Mouse (Mus musculus) adrenal gland, postnatal 25 days (tissue): ENCODE measurements around the gene Ica1. TPM values are rescaled to one million over a fixed set of nuclear protein-coding genes. Genes with fewer than 3 reads are reported as not detected.
A peak's percentile ranks its signal among the peaks of the same experiment; 100 is the strongest.

Experiments used
- DNase-seq: peaks from one replicate; pipeline ENCODE4 v3.0.0; 2021; ENCODE audit warnings: mixed read lengths
- total RNA-seq: library from RNA; stranded (reverse); gene quantifications from 2 replicates; pipeline ENCODE4 v1.2.3, GENCODE M21; 2021

The Ica1 gene
- total RNA-seq, 1 experiment from 2014 or later, result 45.0 TPM

DNA sequence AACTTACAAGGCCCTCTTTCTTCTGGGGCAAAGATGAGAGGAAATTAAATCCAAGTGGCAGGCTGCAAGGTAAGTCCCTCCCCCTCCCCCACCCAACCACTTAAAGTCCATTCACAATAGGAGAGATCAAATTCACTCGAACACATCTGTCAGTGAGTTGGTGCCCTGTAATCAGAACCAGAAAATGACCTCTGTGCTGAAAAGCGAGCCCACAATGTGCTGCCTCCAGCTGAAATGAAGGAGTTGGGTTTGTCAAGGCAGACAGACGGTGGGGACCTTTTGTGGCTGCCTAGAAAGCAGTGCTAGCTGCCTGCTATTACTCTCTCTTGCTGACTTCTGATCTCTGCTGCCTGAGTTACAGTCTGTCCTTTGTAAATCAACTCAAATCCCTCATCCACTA is 35.8 kb downstream of the Ica1 start:
- no peak for DNase-seq

DNA sequence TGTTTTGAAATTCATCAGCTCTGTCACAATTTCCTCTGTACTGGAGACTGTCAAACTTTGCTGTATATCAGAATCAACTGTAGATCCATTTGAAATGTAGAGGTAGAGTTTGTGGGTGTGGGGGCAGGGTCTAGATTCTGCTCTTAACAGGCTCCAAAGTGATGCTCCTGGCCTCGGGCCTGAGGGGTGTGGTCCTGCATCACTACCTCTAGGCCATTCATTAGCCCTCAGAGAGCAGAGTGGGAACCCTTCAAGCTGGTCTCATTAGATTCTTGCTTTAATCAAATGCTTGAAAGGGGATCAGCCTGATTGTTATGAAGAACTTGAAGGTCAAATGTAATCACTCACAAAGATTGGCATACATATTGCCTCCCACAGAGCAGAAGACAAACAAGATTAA is 36.6 kb downstream of the Ica1 start:
- no peak for DNase-seq

DNA sequence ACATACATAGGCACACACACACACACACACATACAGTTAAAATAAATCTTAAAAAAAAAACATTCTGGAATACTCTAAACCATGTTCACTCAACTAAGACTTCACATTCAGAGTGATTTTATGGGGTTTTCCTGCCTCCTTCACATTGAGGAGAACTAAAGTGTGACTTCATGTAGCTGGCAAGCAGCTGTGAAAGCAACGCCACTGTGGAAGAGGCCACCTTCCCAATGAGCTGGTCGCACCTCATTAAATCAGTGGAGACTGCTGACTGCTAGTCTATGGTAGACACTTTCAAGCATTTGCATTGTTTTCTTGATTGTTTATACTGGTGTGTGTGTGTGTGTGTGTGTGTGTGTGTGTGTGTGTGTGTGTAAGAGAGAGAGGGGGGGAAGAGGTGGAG is 38.2 kb downstream of the Ica1 start:
- no peak for DNase-seq

DNA sequence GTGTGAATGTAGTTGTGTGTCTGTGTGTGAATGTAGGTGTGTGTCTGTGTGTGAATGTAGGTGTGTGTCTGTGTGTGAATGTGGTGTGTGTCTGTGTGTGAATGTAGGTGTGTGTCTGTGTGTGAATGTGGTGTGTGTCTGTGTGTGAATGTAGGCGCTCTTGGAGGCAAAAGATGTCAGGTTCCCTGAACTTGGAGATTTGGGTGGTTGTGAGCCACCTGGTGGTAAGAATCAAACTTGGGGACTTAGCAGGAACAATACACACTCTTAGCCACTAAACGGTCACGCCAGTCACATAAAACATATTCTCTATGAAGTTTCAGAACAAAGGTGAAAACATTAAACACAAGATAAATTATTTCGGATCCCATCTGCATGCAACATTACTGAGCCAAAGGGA is 39.9 kb downstream of the Ica1 start:
- no peak for DNase-seq

DNA sequence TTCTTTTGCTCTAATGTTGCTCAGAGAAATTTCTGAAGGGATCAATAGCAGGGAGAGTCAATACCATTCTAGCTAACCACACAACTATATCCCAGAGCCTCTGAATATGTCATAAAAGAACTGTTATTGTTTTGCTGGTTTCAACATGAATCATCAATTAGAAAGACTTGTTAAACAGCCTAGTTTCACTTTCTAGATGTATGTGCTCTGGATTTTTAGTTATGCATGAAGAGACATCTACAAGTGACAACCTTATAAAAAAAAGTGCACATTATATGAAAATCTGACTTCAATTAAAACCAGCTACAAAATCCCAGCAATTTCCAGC is 41.8 kb downstream of the Ica1 start:
- DNase-seq, result no peak

DNA sequence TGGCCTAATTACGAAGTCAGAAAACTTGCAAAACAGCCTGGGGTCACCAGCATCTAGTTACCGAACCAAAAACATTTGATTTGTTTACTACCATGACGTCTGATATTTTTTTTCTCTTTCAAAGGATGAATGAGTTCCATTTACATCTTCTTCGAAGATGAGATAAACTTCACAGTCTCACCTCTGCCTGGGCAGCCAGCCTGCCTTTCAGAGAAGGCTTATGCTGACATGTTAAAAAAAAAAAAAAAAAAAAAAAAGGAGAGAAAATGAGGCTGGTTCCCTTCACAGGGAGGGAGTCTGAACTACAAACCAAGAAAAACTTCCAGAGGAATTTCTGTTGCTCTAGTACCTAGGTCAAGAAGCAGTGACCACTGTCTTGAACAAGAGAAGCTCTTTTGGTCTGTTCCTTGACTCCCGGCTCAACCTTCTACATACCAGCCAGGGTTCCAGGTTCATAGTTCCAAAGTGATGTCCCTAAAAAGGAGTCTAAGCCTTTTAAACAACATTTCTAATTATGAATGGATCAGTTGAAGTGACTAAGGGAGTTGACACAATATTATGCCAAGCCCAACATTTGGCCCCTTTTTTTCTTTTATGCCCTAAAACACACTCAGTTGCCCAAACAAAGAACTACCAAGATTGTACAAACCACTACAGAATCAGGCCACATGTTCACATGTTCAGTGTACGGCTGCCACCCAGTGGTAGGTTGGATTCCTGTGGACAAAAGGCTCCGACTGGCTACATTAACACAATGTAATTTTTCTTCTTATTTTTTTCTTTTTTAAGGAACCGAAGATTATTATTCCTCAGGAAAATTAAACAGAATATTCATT is 42.4 kb downstream of the Ica1 start:
- DNase-seq, result peak; percentile 78

DNA sequence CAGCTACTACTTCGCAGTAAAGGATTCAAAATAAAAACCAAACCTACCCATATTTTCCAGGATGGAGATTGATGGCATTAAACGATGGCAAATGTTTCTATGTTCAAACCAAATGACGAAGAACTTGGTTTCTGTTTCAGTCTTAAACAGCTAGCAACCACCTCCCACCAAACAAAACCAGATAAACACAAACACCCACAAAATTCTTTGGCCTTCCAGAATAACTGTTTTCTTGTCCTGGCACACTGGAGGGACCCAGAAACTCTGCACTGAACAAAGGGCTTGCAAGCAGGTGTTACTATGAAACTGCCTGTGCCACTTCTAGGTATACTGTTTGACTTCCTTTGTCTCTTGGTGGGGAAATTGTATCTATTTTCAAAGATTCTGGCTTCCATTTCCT is 43.2 kb downstream of the Ica1 start:
- DNase-seq, result no peak

DNA sequence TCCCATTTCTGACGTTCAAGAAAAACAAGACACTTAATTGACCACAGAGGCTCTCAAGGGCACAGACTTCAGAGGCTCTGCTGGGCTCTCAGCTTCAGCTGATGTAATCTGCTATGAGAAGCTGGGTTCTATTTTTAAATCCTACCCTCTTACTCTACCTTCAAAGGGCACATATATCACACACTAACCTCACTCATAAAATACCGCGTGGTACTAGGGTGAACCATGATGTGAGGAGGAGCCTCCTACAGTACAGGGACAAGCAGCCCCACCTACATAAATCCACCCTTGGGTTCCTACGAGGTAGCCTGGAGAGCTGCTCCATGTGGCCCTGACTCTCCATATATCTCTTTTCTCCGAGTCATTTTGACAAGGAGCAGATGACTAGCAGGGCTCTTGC is 45.8 kb downstream of the Ica1 start:
- no peak for DNase-seq

DNA sequence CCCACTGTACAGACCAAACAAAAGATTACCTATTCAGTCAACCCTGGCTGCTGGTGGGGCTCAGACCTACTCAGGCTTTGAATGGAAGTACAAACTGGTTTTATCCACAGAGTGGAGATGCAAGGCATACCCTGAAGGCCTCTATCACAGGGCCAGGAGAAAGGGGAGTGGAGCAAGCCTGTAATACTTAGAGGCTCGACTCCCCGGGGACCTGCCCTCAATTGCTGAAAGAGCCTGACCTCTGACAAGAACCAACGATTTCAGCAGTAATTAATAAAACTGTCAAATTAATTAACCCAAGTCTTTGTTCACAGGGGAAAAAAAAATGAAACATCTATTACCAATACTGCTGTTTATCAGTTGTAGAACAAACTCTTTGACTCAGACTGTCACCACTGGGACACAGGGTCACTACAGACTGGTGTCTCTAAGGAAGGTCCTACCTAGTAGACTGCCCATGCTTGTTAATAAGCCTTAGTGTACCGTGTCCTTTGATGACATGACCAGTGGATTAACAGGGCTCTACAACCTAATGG is 46.6 kb downstream of the Ica1 start:
- peak; percentile 35 for DNase-seq

DNA sequence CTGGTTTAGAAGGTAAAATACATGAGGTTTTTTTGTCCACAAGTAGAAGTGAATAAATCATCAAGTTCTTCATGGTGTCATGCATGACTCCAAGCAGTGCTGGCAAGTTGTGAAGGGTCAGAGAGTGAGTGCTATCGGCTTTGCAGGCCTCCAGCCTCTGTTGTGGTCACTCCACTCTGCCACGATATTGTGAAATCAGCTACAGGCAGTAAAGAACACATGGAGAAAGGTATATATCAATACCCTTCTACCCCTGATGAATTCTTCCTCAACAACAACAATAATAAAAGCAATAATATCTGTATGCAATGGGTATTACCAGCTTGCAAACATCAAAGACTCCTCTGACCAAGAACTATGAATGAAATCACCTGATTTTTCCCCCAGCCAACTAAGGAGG is 47.9 kb downstream of the Ica1 start:
- no peak for DNase-seq

DNA sequence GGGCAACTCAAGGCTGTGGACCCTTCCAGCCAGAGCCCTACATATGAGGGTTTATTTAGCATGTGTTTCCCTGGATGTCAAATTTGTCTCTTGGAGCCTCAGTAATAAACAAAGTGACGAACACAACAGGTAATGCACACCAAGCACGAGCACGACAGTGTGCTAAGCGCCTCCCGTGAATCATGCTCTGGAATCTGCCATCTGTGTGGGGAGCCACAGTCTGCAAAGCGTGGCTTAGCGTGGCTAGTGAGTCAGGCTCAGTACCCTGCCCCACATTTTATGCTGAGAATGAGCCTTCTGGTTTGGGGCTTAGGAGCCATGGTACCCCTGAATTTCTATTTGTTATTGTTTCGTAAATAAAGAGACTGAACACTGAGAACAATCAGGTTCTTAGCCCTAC is 50.5 kb downstream of the Ica1 start:
- DNase-seq, result no peak

DNA sequence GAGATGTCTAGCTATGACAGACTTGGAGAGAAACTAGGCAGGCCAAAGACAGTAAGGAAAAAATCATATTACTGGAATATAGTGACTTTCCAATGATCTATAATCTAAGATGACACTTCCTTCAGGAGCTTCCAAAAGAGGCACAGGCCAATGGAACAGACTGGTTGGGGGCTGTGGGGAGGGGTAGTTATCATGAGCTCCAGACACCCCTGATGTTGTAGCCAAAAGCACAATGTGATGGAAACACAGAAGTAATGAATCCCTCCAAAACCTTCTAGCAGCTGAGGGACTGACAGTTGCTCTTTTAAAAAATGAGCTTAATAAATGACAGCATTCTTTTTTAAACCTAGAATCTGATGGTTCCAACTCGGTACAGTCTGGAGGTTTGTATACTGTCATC is 52.7 kb downstream of the Ica1 start:
- DNase-seq, result no peak

DNA sequence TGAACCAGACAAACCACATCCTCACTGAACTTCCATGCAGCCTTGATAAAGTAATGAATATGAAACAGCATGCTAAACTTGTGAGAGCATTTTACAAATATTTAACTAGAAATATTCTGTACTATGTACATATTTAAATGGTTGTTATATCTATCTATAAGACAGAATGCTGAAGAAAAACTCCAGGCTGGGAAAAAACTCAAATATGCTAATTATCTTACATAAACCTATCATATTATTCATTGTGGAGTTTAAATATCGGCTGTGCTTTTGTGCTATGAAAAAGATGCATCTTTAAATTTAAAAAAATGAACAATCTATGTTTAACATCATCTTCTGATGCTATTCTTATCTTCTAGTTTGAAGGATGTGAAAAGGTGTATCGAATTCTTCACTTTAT is 58.6 kb downstream of the Ica1 start:
- no peak for DNase-seq

DNA sequence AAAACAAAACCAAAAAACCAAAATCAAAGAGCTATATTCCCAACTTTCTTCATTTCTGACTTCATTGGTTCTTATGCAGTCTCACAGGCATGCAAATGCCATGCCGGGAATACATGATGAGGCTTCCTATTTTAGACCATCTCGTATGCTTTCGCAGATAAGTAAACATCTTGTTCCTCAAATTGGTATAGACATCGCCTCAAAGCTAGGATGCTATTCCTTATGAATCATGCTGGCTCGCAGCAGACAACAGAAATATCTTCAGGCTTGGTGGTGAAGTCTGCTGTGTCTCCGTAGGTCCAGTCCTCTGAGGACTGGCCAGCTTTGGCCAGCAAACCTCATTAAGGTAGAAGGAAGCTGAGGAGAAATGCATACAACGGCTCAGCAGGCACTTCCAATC is 60.3 kb downstream of the Ica1 start:
- no peak for DNase-seq

DNA sequence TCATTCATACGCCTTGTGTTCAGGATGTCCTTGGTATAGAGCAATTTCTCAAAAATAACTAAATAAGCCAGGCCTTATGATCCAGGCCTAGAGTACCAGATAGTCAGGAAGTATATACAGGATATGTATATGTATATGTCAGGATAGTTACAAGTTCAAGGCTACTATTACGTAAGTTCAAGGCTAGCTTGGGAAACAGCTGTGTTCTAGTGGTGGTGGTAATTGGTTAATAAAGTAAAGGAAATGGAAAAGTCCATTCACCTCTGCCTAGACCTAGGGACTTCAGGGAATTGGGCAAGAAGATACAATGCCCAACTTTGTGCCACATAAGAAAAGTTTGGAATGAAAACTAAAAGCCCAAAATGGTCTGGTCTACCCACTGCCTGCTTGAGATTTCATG is 61.7 kb downstream of the Ica1 start:
- no peak for DNase-seq

DNA sequence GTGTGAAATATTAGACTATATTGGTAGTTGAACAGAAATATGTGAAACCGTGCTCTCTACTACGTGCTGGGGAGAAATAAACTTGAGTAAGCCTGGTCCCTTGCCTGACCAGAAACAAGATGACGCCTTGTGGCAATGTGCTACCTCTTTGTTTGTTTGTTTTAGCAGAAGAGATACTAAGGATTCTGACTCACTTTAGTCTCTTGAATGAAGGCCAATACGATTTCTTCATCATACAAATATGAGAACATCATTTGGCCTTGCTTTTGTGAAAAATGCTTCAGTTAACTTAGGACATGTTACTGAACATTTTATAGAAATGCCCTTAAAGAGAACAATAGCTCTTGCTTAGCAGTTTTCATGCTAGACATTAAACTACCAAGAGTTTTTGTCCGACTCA is 67.0 kb downstream of the Ica1 start:
- no peak for DNase-seq

DNA sequence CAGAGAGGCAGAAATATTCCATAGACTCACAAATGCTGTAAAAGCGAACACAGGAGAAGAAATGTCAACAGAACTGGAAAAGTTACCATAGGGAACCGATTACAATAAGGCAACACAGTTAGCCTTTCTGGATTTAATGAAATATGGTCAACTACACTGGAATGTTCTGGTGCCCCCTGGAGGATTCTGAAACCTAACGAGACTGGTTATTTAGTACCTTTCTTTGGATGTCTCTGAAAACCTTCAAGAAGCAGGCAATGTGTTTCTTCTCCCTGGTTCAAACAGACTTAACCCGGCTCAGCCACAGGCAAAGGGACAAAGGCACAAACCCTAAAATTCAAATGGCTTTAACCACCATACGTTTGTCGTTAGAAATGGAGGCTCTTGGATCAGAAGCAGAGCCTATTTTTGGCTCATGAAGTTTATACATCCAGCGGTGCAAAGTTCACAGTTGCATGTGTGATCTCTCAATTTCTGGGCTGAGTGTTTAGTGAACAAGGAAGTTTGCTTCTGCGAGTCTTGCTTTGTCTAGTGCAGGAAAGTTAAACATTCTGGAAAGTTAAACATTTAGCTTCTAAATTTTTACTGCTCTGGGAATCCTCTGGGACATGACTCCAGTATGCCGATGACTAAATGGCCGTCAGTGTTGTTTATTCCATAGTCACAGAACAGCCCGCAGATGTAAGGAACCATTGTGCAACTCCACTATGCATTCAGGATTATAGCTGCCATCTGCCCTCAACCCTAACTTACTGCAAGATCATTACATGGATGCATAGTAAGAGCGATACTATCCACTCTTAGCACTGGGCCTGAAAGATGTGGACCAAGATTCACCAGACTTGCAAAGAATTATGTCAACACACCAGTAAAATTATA is 83.4 kb downstream of the Ica1 start:
- DNase-seq, result no peak

DNA sequence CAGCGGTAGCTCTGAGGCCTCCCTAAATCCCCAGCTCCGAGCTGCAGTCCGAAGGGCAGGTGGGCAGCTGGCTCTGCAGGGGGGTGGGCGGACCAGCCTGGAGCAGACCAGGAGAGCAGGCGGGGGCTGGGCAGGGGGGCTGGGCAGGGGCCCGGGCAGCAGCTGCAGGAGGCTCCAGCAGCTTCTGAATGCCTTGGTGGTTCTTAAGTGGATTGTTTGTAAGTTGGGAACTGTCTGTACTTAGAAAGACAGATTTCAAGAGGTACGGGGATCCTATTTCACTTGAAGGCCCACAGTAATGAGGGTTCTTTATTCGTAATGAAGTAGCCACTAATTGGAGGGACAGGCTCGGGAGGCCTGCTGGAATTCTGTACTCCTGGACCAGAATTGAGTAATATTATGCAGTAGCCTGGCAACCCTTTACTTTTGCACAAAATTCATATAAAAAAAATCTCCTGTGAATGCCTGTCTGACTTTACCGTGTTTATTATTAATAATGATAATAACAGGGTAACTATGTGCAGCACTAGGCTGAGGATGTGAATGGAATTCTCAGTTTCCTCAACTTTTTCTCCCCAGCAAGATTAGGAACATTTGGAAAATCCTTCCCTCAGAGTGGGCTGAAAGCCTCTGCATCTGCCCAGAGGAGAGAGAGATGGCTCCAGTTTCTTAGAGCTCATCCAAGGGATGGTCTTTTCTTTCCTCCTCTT is 84.2 kb downstream of the Ica1 start:
- DNase-seq, result no peak

DNA sequence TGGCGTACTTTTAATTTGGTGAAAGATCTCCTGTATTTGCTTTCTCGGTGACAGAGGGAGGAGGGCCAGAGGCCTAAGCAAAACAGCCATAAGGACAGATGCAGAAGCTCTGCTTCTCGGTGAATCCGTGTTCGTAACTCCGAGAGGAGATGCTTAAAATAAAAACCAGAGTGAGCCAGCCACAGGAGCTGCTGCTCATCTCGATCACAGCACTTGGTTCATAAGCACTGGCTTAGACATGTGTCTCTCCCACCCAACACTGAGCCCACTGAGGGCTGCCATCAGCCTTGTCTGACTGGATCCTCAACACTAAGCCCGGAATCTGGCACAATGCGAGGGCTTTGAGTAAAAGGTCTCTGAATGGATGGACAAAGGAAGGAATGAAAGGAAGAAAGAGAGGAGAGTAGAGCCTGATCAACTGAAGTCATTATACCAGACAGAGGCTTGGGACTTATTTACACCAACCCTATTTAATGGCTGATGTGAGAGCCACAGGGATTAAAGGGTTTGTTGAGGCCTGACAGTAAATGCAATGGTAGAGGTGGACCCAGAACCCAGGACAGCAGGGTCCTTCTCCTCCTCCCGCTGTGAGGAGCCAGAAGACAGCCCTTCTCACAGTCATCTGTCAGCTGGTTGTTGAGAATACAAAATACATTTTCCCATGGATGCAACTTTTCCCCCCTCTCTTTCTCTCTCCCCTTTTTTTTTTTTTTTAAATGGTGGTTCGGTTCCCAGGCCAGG is 85.0 kb downstream of the Ica1 start:
- DNase-seq, result no peak

DNA sequence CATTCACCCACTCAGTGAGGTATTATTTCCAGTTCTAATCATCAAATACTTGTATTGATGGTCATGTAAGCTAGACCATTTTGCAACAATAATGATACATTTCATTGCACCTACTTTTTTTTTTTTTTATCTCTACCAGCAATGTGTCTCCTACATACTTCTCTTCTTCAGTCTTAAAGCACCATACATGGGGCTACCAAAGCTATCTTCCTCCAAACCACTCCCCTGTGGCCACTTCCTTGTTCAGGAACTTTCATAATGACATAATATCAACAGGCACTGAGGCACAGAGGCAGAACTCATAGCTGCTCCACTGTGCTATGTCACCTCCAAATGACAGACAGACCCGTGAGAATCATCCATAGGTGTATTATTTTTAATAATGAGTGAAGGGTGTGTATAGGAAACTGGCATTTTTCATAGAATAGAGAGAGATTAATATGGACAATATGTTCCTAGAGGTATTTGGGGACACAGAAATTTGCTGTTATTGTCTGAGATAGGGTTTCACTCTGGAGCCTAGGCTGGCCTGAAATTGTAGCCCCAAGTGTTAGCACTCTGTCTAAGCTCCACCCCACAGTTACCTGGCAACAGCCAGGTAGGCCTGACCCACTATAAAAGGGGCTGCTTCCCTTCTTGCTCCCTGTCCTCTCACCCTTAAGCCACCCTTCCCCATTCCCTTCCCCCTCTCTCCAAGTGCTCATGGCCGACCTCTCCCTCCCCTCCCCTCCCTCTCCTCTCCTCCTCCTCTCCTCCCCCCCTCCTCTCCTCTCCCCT is 86.9 kb downstream of the Ica1 start:
- no peak for DNase-seq

DNA sequence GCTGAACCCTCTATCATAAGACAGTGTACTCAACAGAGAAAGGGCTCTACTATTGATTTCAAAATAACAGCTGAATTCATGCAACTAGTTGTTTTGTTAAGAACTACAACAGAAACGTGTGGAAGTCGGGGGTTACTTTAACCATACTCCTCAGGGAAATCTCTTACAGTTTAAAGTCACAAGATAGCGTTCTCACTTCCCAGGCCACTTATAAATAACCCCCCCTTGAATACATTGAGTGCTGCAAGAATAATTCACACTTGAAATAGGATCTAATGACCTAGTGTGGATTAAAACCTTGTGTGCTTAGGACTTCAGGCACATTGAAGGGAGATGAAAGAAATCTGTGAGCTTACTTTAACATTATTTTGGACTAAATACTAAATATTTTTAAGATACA is 87.8 kb downstream of the Ica1 start:
- no peak for DNase-seq
